ENCODE assay signal across 13 mouse cellular contexts in genomic region chr7:46238346-46238745, GRCm38 (mm10). TPM values are rescaled to one million over a fixed set of nuclear protein-coding genes. Genes with fewer than 3 reads are reported as not detected.
DNase-seq lines count a peak whose midpoint lies in the region; ATAC-seq and TF ChIP-seq lines count a peak whose summit lies in the region.
"Had no signal": no experiment of that assay in that cellular context is flagged by ENCODE, and none has a peak within 500 bp of the region (broad histone marks: within the 10 kb centered on the region; RNA-seq: fewer than 3 reads in every experiment).

TSS of gene Ush1c (minus strand) at chr7:46238503.

- H3K4me2 ChIP-seq in liver, embryonic 11.5 days: no peak within 1 kb of the TSS
- H3K4me2 ChIP-seq in heart, embryonic 14.5 days (ENCODE audit: low read length): peak within 1 kb of the TSS; percentile 37
- no peak within 1 kb of the TSS for H3K4me2 ChIP-seq in limb, embryonic 12.5 days
- H3K4me2 ChIP-seq in midbrain, embryonic 13.5 days (replicated peaks): no peak within 1 kb of the TSS
- H3K4me2 ChIP-seq: embryonic facial prominence, embryonic 15.5 days; liver, embryonic 13.5 days; midbrain, embryonic 11.5 days had no signal

- DNase-seq in liver: peak; percentile 15
- no peak for DNase-seq in liver, embryonic 11.5 days (ENCODE audit: low spot score)
- DNase-seq in kidney, adult 2 months: peak; percentile 88
- no peak for DNase-seq in forebrain, embryonic 10.5 days (ENCODE audit: extremely low spot score, low spot score)
- DNase-seq in retina, embryonic 14.5 days (ENCODE audit: low spot score): no peak
- DNase-seq: liver, embryonic 13.5 days; thymus, postnatal 4 days had no signal

- no peaks in the 10 kb centered on the region for H3K9me3 ChIP-seq in liver, embryonic 11.5 days (ENCODE audit: control insufficient read depth, low read length)
- no peaks in the 10 kb centered on the region for H3K9me3 ChIP-seq in heart, embryonic 14.5 days (ENCODE audit: control insufficient read depth, low read length)
- H3K9me3 ChIP-seq in limb, embryonic 12.5 days: no peaks in the 10 kb centered on the region
- H3K9me3 ChIP-seq in midbrain, embryonic 13.5 days: no peaks in the 10 kb centered on the region
- no peaks in the 10 kb centered on the region for H3K9me3 ChIP-seq in forebrain, embryonic 10.5 days
- H3K9me3 ChIP-seq: embryonic facial prominence, embryonic 15.5 days; liver, embryonic 13.5 days had no signal

- WGBS in liver, embryonic 11.5 days: 24% methylated on average over 10 of the region's 10 CpGs
- WGBS in heart, embryonic 14.5 days: 17% methylated on average over 10 of the region's 10 CpGs
- WGBS in kidney, adult 2 months: 18% methylated on average over 10 of the region's 10 CpGs
- WGBS in limb, embryonic 12.5 days: 14% methylated on average over 10 of the region's 10 CpGs
- WGBS in midbrain, embryonic 13.5 days: 23% methylated on average over 10 of the region's 10 CpGs
- WGBS in forebrain, embryonic 10.5 days: 20% methylated on average over 10 of the region's 10 CpGs

- no peaks in the 10 kb centered on the region; the same call in 1 of the 2 replicates for H3K27me3 ChIP-seq in liver, embryonic 11.5 days (replicated peaks; ENCODE audit: control insufficient read depth, insufficient read depth, low read length)
- 0 out of 2 replicates have a peak, but pooled peaks cover 5% of the 10 kb centered on the region for H3K27me3 ChIP-seq in heart, embryonic 14.5 days (ENCODE audit: control insufficient read depth, insufficient read depth, low read length)
- H3K27me3 ChIP-seq in kidney, adult 2 months (replicated peaks; ENCODE audit: control insufficient read depth, insufficient read depth, low read length): no peaks in the 10 kb centered on the region
- 0 out of 2 replicates have a peak, but pooled peaks cover 5% of the 10 kb centered on the region for H3K27me3 ChIP-seq in limb, embryonic 12.5 days
- H3K27me3 ChIP-seq in midbrain, embryonic 13.5 days: peaks cover 4% of the 10 kb centered on the region; the same call in 1 of the 2 replicates
- H3K27me3 ChIP-seq in forebrain, embryonic 10.5 days (ENCODE audit: poor library complexity, severe bottlenecking): peaks cover 25% of the 10 kb centered on the region
- H3K27me3 ChIP-seq: embryonic facial prominence, embryonic 15.5 days; liver, embryonic 13.5 days had no signal

- H3K9ac ChIP-seq in liver, embryonic 11.5 days (ENCODE audit: low read depth, low read length): no peak within 1 kb of the TSS
- H3K9ac ChIP-seq in heart, embryonic 14.5 days (ENCODE audit: low read length): 0 out of 2 replicates have a peak within 1 kb of the TSS, but pooled peaks have one; percentile 2
- 0 out of 2 replicates have a peak within 1 kb of the TSS, but pooled peaks have one; percentile 1 for H3K9ac ChIP-seq in limb, embryonic 12.5 days (replicated peaks)
- H3K9ac ChIP-seq in midbrain, embryonic 13.5 days (replicated peaks): no peak within 1 kb of the TSS
- H3K9ac ChIP-seq: embryonic facial prominence, embryonic 15.5 days; liver, embryonic 13.5 days had no signal

- H3K4me1 ChIP-seq in liver, embryonic 11.5 days (replicated peaks; ENCODE audit: control insufficient read depth, insufficient read depth, low read length): no peaks in the 10 kb centered on the region; the same call in 1 of the 2 replicates
- peaks cover 6 to 7% of the 10 kb centered on the region in 2 experiments; a peak in 2 of 4 replicates for H3K4me1 ChIP-seq in heart, embryonic 14.5 days (ENCODE audit: control insufficient read depth in 2 of 2, insufficient read depth in 2 of 2, low read length in 2 of 2)
- H3K4me1 ChIP-seq in kidney, adult 2 months (ENCODE audit: control insufficient read depth, insufficient read depth, low read length): peaks cover 16% of the 10 kb centered on the region
- H3K4me1 ChIP-seq in limb, embryonic 12.5 days (replicated peaks): peaks cover 29% of the 10 kb centered on the region
- peaks cover 17% of the 10 kb centered on the region for H3K4me1 ChIP-seq in midbrain, embryonic 13.5 days (replicated peaks)
- H3K4me1 ChIP-seq in forebrain, embryonic 10.5 days: peaks cover 41% of the 10 kb centered on the region
- H3K4me1 ChIP-seq: embryonic facial prominence, embryonic 15.5 days; liver, embryonic 13.5 days had no signal

- ATAC-seq in liver, embryonic 11.5 days (replicated peaks; ENCODE audit: low FRiP score): no peak
- no peak for ATAC-seq in heart, embryonic 14.5 days (ENCODE audit: insufficient number of reproducible peaks, insufficient read depth, low FRiP score, low read depth)
- no peak for ATAC-seq in limb, embryonic 12.5 days (ENCODE audit: insufficient number of reproducible peaks, insufficient read depth, low FRiP score, low TSS enrichment, low read depth)
- no peak for ATAC-seq in midbrain, embryonic 13.5 days
- ATAC-seq: hindbrain, postnatal 0 days had no signal

- peak; percentile 81 for TF ChIP-seq POLR2A in kidney, adult 2 months (IDR thresholded peaks at IDR 0.05; ENCODE audit: low read depth, low read length)

- no peaks in the 10 kb centered on the region for H3K36me3 ChIP-seq in liver, embryonic 11.5 days (ENCODE audit: control insufficient read depth, insufficient read depth, low read length)
- no peaks in the 10 kb centered on the region for H3K36me3 ChIP-seq in heart, embryonic 14.5 days (ENCODE audit: control insufficient read depth, insufficient read depth, low read length)
- no peaks in the 10 kb centered on the region; the same call in 1 of the 2 replicates for H3K36me3 ChIP-seq in kidney, adult 2 months (ENCODE audit: control insufficient read depth, insufficient read depth, low read length)
- no peaks in the 10 kb centered on the region for H3K36me3 ChIP-seq in limb, embryonic 12.5 days
- no peaks in the 10 kb centered on the region for H3K36me3 ChIP-seq in midbrain, embryonic 13.5 days
- H3K36me3 ChIP-seq in forebrain, embryonic 10.5 days (replicated peaks): no peaks in the 10 kb centered on the region
- H3K36me3 ChIP-seq: embryonic facial prominence, embryonic 15.5 days; liver, embryonic 13.5 days had no signal

- no peak within 1 kb of the TSS for H3K27ac ChIP-seq in liver, embryonic 11.5 days (ENCODE audit: low read depth, low read length)
- no peak within 1 kb of the TSS; a peak in 1 of 4 replicates for H3K27ac ChIP-seq in heart, embryonic 14.5 days (replicated peaks in 1 of 2; ENCODE audit: control insufficient read depth in 1 of 2, insufficient read depth in 1 of 2, low read depth in 2 of 2, low read length in 2 of 2)
- H3K27ac ChIP-seq in kidney, adult 2 months (ENCODE audit: insufficient read depth, low read depth, low read length): peak within 1 kb of the TSS; percentile 98
- no peak within 1 kb of the TSS for H3K27ac ChIP-seq in limb, embryonic 12.5 days
- H3K27ac ChIP-seq in midbrain, embryonic 13.5 days: no peak within 1 kb of the TSS
- H3K27ac ChIP-seq in forebrain, embryonic 10.5 days: no peak within 1 kb of the TSS
- H3K27ac ChIP-seq: embryonic facial prominence, embryonic 15.5 days; hindbrain, postnatal 0 days; liver, embryonic 13.5 days had no signal

- TF ChIP-seq CTCF in kidney, adult 2 months (conservative IDR thresholded peaks at IDR 0.05; ENCODE audit: insufficient read depth, insufficient read length, low read depth, low read length): no peak

- no peak within 1 kb of the TSS for H3K4me3 ChIP-seq in liver, embryonic 11.5 days (ENCODE audit: low read depth, low read length)
- peak within 1 kb of the TSS in 1 of 2 experiments; percentile 7; a peak in 2 of 4 replicates for H3K4me3 ChIP-seq in heart, embryonic 14.5 days (ENCODE audit: control insufficient read depth in 1 of 2, insufficient read depth in 1 of 2, low read depth in 1 of 2, low read length in 2 of 2)
- H3K4me3 ChIP-seq in kidney, adult 2 months (ENCODE audit: insufficient read depth, low read depth, low read length): peak within 1 kb of the TSS; percentile 71
- H3K4me3 ChIP-seq in limb, embryonic 12.5 days (replicated peaks): no peak within 1 kb of the TSS
- H3K4me3 ChIP-seq in midbrain, embryonic 13.5 days (replicated peaks): no peak within 1 kb of the TSS
- no peak within 1 kb of the TSS for H3K4me3 ChIP-seq in forebrain, embryonic 10.5 days
- H3K4me3 ChIP-seq: embryonic facial prominence, embryonic 15.5 days; liver, embryonic 13.5 days had no signal

RNA-seq across cellular contexts. Expression of gene Ush1c, which starts in this region (rescaled TPM):
- polyA plus RNA-seq in liver, embryonic 11.5 days (2014; fragmentation: Nextera tagmentation; extraction: Ambion mirVana): 0.47 and 0.60 TPM in 2 replicates
- 1.8 and 2.1 TPM in 2 replicates for polyA plus RNA-seq in heart, embryonic 14.5 days (2014; fragmentation: Nextera tagmentation; extraction: Ambion mirVana)
- 50.8 and 52.4 TPM in 2 replicates for polyA plus RNA-seq in kidney, adult 2 months (2012; rRNA removed)
- 2.5 and 3.1 TPM in 2 replicates for polyA plus RNA-seq in limb, embryonic 12.5 days (2016; fragmentation: Nextera tagmentation; extraction: Ambion mirVana)
- 1.8 and 2.2 TPM in 2 replicates for polyA plus RNA-seq in midbrain, embryonic 13.5 days (2015; fragmentation: Nextera tagmentation; extraction: Ambion mirVana)
- 3.6 and 4.4 TPM in 2 replicates for polyA plus RNA-seq in forebrain, embryonic 10.5 days (2016; fragmentation: Nextera tagmentation; extraction: Ambion mirVana)
- polyA plus RNA-seq: liver, embryonic 13.5 days had no signal

Comparison
In these comparisons a context has a peak if more than half of its experiments do, and no peak if none do; other contexts are left out.
1. DNase-seq: peak in liver (single experiment) and kidney, adult 2 months (single experiment); none in liver, embryonic 11.5 days (single experiment), forebrain, embryonic 10.5 days (single experiment) and retina, embryonic 14.5 days (single experiment).
2. H3K9ac ChIP-seq: peak in heart, embryonic 14.5 days (single experiment) and limb, embryonic 12.5 days (single experiment); none in liver, embryonic 11.5 days (single experiment) and midbrain, embryonic 13.5 days (single experiment).